Mouse (Mus musculus) lung, adult 2 months (tissue): ENCODE measurements around the gene 2610301B20Rik.
"Not testable (repeated sequence)": the region's sequence is repeated elsewhere in the genome, so short reads cannot be mapped to it uniquely, and the experiment has no call there.

ENCODE experiments used
- CTCF ChIP-seq: fragments of 200-500 bp; IDR thresholded peaks from 2 replicates; pipeline ENCODE4 v1.5.1; 2011; ENCODE audit warnings: mild to moderate bottlenecking, low read length, control low read depth; ENCODE audit not compliant: insufficient read depth
- POLR2A ChIP-seq: fragments of 200-500 bp; IDR thresholded peaks from 2 replicates; pipeline ENCODE4 v1.6.1; 2011; ENCODE audit warnings: low read depth, mild to moderate bottlenecking, control low read depth, low read length, borderline replicate concordance; ENCODE audit errors: extremely low read depth

GRCm38 (mm10) chr4:10911417-10911816, 37.1 kb downstream of the 2610301B20Rik start:
- TF ChIP-seq POLR2A, CTCF: not testable (repeated sequence)
